Mouse (Mus musculus) midbrain, embryonic 11.5 days (tissue): ENCODE measurements around the gene Abca1. TPM values are rescaled to one million over a fixed set of nuclear protein-coding genes. Genes with fewer than 3 reads are reported as not detected.

Experiments
- ATAC-seq: fragments of 200-750 bp; cut with Nextera tagmentation; 2 replicates; pipeline ENCODE4 v1.8.0; 2017; ENCODE audit warnings: moderate TSS enrichment, moderate library complexity; ENCODE audit not compliant: low FRiP score
- DNase-seq: peaks from one replicate; pipeline ENCODE4 v3.0.0; 2015; ENCODE audit warnings: low spot score; ENCODE audit errors: missing footprints
- H3K27ac ChIP-seq: fragments of 300-500 bp; sonication (generic); 2 replicates; pipeline ENCODE4 v1.5.1; 2014; ENCODE audit warnings: low read depth, low read length
- H3K27me3 ChIP-seq: fragments of 300-500 bp; sonication (generic); 2 replicates; pipeline ENCODE4 v1.6.1; 2014; ENCODE audit warnings: mild to moderate bottlenecking, low read length, moderate library complexity, mixed read lengths; ENCODE audit not compliant: control insufficient read depth, insufficient read depth
- H3K36me3 ChIP-seq: fragments of 300-500 bp; sonication (generic); 2 replicates; pipeline ENCODE4 v1.6.1; 2014; ENCODE audit warnings: mild to moderate bottlenecking, low read length, moderate library complexity, mixed read lengths; ENCODE audit not compliant: control insufficient read depth, insufficient read depth
- H3K4me1 ChIP-seq: fragments of 300-500 bp; sonication (generic); 2 replicates; pipeline ENCODE4 v1.6.1; 2014; ENCODE audit warnings: low read length; ENCODE audit not compliant: control insufficient read depth, insufficient read depth
- H3K4me2 ChIP-seq: fragments of 300-500 bp; sonication (generic); 2 replicates; pipeline ENCODE4 v1.6.1; 2014; ENCODE audit warnings: mild to moderate bottlenecking, moderate library complexity
- H3K4me3 ChIP-seq: fragments of 300-500 bp; sonication (generic); 2 replicates; pipeline ENCODE4 v1.5.1; 2014; ENCODE audit warnings: low read depth, low read length
- H3K9ac ChIP-seq: fragments of 300-500 bp; sonication (generic); 2 replicates; pipeline ENCODE4 v1.6.1; 2014; ENCODE audit warnings: low read length
- H3K9me3 ChIP-seq: fragments of 300-500 bp; sonication (generic); 2 replicates; pipeline ENCODE4 v1.6.1; 2016; ENCODE audit warnings: low read length; ENCODE audit not compliant: control insufficient read depth
- WGBS: fragments of 180-500 bp; shearing (Covaris S2); extraction: QIAGEN DNeasy Blood & Tissue Kit; methylation state at CpG from one replicate; pipeline ENCODE4 v1.1.7; 2014; 5-methylcytosine and 5-hydroxymethylcytosine counted together
- polyA plus RNA-seq: library from polyadenylated mRNA; unstranded; fragments of >200 nt; fragmentation: Nextera tagmentation; extraction: Ambion mirVana; gene quantifications from 2 replicates; pipeline ENCODE4 v1.2.1, GENCODE M21; 2014

The Abca1 gene
- polyA plus RNA-seq, 1 experiment from 2014 or later: 5.4 TPM

GRCm38 (mm10) chr4:53121516-53122227 is 38.0 kb downstream of the Abca1 start:
- ATAC-seq: no peak
- WGBS: 74% methylated on average over 7 of the region's 7 CpGs
- no peak for DNase-seq
- Histone ChIP-seq H3K4me2 (no peak overlapping the region), H3K4me3 (no peak overlapping the region), H3K9ac (no peak overlapping the region), H3K27ac (no peak overlapping the region), H3K9me3 (no peaks in the 10 kb centered on the region), H3K36me3 (no peaks in the 10 kb centered on the region), H3K27me3 (no peaks in the 10 kb centered on the region), H3K4me1 (peaks cover 2% of the 10 kb centered on the region; the same call in 1 of the 2 replicates)

GRCm38 (mm10) chr4:53121084-53121483 is 38.6 kb downstream of the Abca1 start:
- no peak overlapping the region for H3K27ac ChIP-seq
- H3K27me3 ChIP-seq: no peaks in the 10 kb centered on the region
- H3K36me3 ChIP-seq: no peaks in the 10 kb centered on the region
- ATAC-seq (no peak), DNase-seq (no peak)
- no peak overlapping the region for H3K9ac ChIP-seq
- H3K4me1 ChIP-seq: peaks cover 3% of the 10 kb centered on the region; the same call in 1 of the 2 replicates
- no peaks in the 10 kb centered on the region for H3K9me3 ChIP-seq
- H3K4me3 ChIP-seq: no peak overlapping the region
- no peak overlapping the region for H3K4me2 ChIP-seq
- WGBS: 78% methylated on average over 3 of the region's 3 CpGs

GRCm38 (mm10) chr4:53120038-53120685 is 39.5 kb downstream of the Abca1 start:
- no peak overlapping the region for H3K9ac ChIP-seq
- H3K27me3 ChIP-seq: no peaks in the 10 kb centered on the region
- DNase-seq (no peak), ATAC-seq (no peak)
- no peaks in the 10 kb centered on the region for H3K9me3 ChIP-seq
- 89% methylated on average over 10 of the region's 10 CpGs for WGBS
- H3K27ac ChIP-seq: no peak overlapping the region
- peaks cover 8% of the 10 kb centered on the region; the same call in 1 of the 2 replicates for H3K4me1 ChIP-seq
- H3K36me3 ChIP-seq: no peaks in the 10 kb centered on the region
- H3K4me2 ChIP-seq: no peak overlapping the region
- no peak overlapping the region for H3K4me3 ChIP-seq

GRCm38 (mm10) chr4:53118643-53119042 is 41.1 kb downstream of the Abca1 start:
- Histone ChIP-seq H3K9me3 (no peaks in the 10 kb centered on the region), H3K4me3 (no peak overlapping the region), H3K36me3 (no peaks in the 10 kb centered on the region), H3K4me2 (no peak overlapping the region), H3K27ac (no peak overlapping the region), H3K4me1 (peaks cover 8% of the 10 kb centered on the region; the same call in 1 of the 2 replicates), H3K27me3 (no peaks in the 10 kb centered on the region), H3K9ac (no peak overlapping the region)
- no peak for DNase-seq
- ATAC-seq: no peak
- WGBS: 88% methylated on average over 4 of the region's 4 CpGs

GRCm38 (mm10) chr4:53117610-53118009 is 42.1 kb downstream of the Abca1 start:
- H3K9me3 ChIP-seq: no peaks in the 10 kb centered on the region
- peaks cover 8% of the 10 kb centered on the region; the same call in 1 of the 2 replicates for H3K4me1 ChIP-seq
- H3K9ac ChIP-seq: no peak overlapping the region
- no peak overlapping the region for H3K4me2 ChIP-seq
- H3K27ac ChIP-seq: no peak overlapping the region
- H3K36me3 ChIP-seq: no peaks in the 10 kb centered on the region
- H3K4me3 ChIP-seq: no peak overlapping the region
- no peaks in the 10 kb centered on the region for H3K27me3 ChIP-seq
- ATAC-seq: peak; percentile 51; the same call in 1 of the 2 replicates
- DNase-seq: no peak

GRCm38 (mm10) chr4:53117076-53117475 is 42.6 kb downstream of the Abca1 start:
- no peak for ATAC-seq
- no peak overlapping the region for H3K4me3 ChIP-seq
- WGBS: 70% methylated on average over 5 of the region's 5 CpGs
- H3K27ac ChIP-seq: no peak overlapping the region
- peaks cover 8% of the 10 kb centered on the region; the same call in 1 of the 2 replicates for H3K4me1 ChIP-seq
- no peaks in the 10 kb centered on the region for H3K27me3 ChIP-seq
- no peaks in the 10 kb centered on the region for H3K36me3 ChIP-seq
- no peak overlapping the region for H3K4me2 ChIP-seq
- no peak for DNase-seq
- no peaks in the 10 kb centered on the region for H3K9me3 ChIP-seq
- no peak overlapping the region for H3K9ac ChIP-seq

GRCm38 (mm10) chr4:53115866-53116265 is 43.8 kb downstream of the Abca1 start:
- Histone ChIP-seq H3K9me3 (no peaks in the 10 kb centered on the region), H3K4me3 (no peak overlapping the region), H3K9ac (no peak overlapping the region), H3K4me2 (no peak overlapping the region), H3K36me3 (no peaks in the 10 kb centered on the region), H3K27me3 (no peaks in the 10 kb centered on the region), H3K27ac (no peak overlapping the region), H3K4me1 (peaks cover 8% of the 10 kb centered on the region; the same call in 1 of the 2 replicates)
- peak; percentile 57; the same call in 1 of the 2 replicates for ATAC-seq
- no peak for DNase-seq
- 14% methylated on average over 3 of the region's 5 CpGs for WGBS

GRCm38 (mm10) chr4:53115410-53115809 is 44.3 kb downstream of the Abca1 start:
- H3K27me3 ChIP-seq: no peaks in the 10 kb centered on the region
- H3K9me3 ChIP-seq: no peaks in the 10 kb centered on the region
- ATAC-seq (peak; percentile 28; the same call in 1 of the 2 replicates), DNase-seq (peak; percentile 86)
- H3K27ac ChIP-seq: no peak overlapping the region; the same call in 1 of the 2 replicates
- H3K36me3 ChIP-seq: no peaks in the 10 kb centered on the region
- no peak overlapping the region for H3K4me2 ChIP-seq
- H3K4me1 ChIP-seq: peaks cover 8% of the 10 kb centered on the region; the same call in 1 of the 2 replicates
- no peak overlapping the region for H3K9ac ChIP-seq
- 39% methylated on average over 4 of the region's 4 CpGs for WGBS
- no peak overlapping the region for H3K4me3 ChIP-seq

- DNase-seq (no peak), ATAC-seq (no peak)
- Histone ChIP-seq H3K9ac (no peak overlapping the region), H3K9me3 (no peaks in the 10 kb centered on the region), H3K4me1 (peaks cover 6% of the 10 kb centered on the region; the same call in 1 of the 2 replicates), H3K27me3 (no peaks in the 10 kb centered on the region), H3K36me3 (no peaks in the 10 kb centered on the region), H3K27ac (no peak overlapping the region), H3K4me2 (no peak overlapping the region), H3K4me3 (no peak overlapping the region)
- 83% methylated on average over 4 of the region's 4 CpGs for WGBS
These were observed 47.8 kb downstream of the Abca1 start for GRCm38 (mm10) chr4:53111919-53112355.
